Mouse (Mus musculus) G1E (cell line): Measurements from ENCODE around the gene Myo10. TPM values are rescaled to one million over a fixed set of nuclear protein-coding genes. Genes with fewer than 3 reads are reported as not detected.

Experiments
- ATAC-seq: 2 replicates; pipeline ENCODE4 v1.8.0; 2016; ENCODE audit warnings: mild to moderate bottlenecking; ENCODE audit not compliant: insufficient number of reproducible peaks, poor library complexity, low FRiP score, severe bottlenecking; ENCODE audit errors: extremely low read depth
- DNase-seq: peaks from one replicate; pipeline ENCODE4 v3.0.0; 2012; ENCODE audit warnings: low spot score
- H3K27me3 ChIP-seq: 2 replicates; pipeline ENCODE4 v1.6.1; 2012; ENCODE audit warnings: mild to moderate bottlenecking, low read length, inconsistent platforms; ENCODE audit not compliant: insufficient read depth
- H3K36me3 ChIP-seq: replicated peaks from 2 replicates; pipeline ENCODE3; 2012; ENCODE audit warnings: mild to moderate bottlenecking, inconsistent platforms
- H3K4me1 ChIP-seq: 2 replicates; pipeline ENCODE4 v1.6.1; 2012; ENCODE audit warnings: low read depth, low read length, inconsistent platforms, mixed read lengths; ENCODE audit not compliant: insufficient read depth
- H3K4me3 ChIP-seq: 2 replicates; pipeline ENCODE4 v1.5.1; 2012; ENCODE audit warnings: low read depth, mild to moderate bottlenecking, inconsistent platforms, low read length, moderate library complexity, mixed read lengths
- H3K9me3 ChIP-seq: replicated peaks from 2 replicates; pipeline ENCODE4 v1.6.1; 2012; ENCODE audit warnings: inconsistent platforms
- CTCF ChIP-seq: IDR thresholded peaks from 2 replicates; pipeline ENCODE4 v1.5.1; 2012; ENCODE audit warnings: low read depth, low read length, inconsistent platforms, mixed read lengths
- GATA1 ChIP-seq: IDR thresholded peaks from 2 replicates; pipeline ENCODE4 v1.6.1; 2012; ENCODE audit warnings: borderline replicate concordance, low read length, inconsistent platforms, mixed read lengths
- GATA2 ChIP-seq: IDR thresholded peaks from 2 replicates; pipeline ENCODE4 v1.6.1; 2012; ENCODE audit warnings: low read depth, low read length, inconsistent platforms, borderline replicate concordance
- POLR2AphosphoS5 ChIP-seq: IDR thresholded peaks from 2 replicates; pipeline ENCODE4 v1.6.1; 2012; ENCODE audit warnings: low read depth, low read length, inconsistent platforms; ENCODE audit not compliant: insufficient replicate concordance
- TAL1 ChIP-seq: conservative IDR thresholded peaks from 2 replicates; pipeline ENCODE4 v1.6.1; 2012; ENCODE audit warnings: low read depth, low read length, inconsistent platforms, mixed read lengths
- polyA plus RNA-seq: library from polyadenylated mRNA; stranded (reverse); fragments of >175 nt; gene quantifications from 2 replicates; pipeline ENCODE4 v1.2.3, GENCODE M21; 2012
- total RNA-seq, 2 experiments: library from RNA; stranded (forward) in 1 of 2; stranded (reverse) in 1 of 2; fragments of 200-1000 nt in 1 of 2; fragments of >200 nt in 1 of 2; fragmentation: Nextera tagmentation in 1 of 2; gene quantifications; 2 replicates each; pipeline ENCODE4 v1.2.3; 2014 to 2017

The Myo10 gene
- total and polyA plus RNA-seq, 3 experiments: 0.11 to 1.7 TPM; not detected in 1

GRCm38 (mm10) chr15:25720263-25720662, 97.9 kb downstream of the Myo10 start:
- ATAC-seq (no peak), DNase-seq (no peak)
- TF ChIP-seq GATA1 (no peak), CTCF (no peak), POLR2AphosphoS5 (no peak), GATA2 (no peak), TAL1 (no peak)
- Histone ChIP-seq H3K4me1 (no peaks in the 10 kb centered on the region), H3K27me3 (no peaks in the 10 kb centered on the region), H3K4me3 (no peak overlapping the region), H3K36me3 (no peaks in the 10 kb centered on the region), H3K9me3 (peaks cover 64% of the 10 kb centered on the region)

DNA sequence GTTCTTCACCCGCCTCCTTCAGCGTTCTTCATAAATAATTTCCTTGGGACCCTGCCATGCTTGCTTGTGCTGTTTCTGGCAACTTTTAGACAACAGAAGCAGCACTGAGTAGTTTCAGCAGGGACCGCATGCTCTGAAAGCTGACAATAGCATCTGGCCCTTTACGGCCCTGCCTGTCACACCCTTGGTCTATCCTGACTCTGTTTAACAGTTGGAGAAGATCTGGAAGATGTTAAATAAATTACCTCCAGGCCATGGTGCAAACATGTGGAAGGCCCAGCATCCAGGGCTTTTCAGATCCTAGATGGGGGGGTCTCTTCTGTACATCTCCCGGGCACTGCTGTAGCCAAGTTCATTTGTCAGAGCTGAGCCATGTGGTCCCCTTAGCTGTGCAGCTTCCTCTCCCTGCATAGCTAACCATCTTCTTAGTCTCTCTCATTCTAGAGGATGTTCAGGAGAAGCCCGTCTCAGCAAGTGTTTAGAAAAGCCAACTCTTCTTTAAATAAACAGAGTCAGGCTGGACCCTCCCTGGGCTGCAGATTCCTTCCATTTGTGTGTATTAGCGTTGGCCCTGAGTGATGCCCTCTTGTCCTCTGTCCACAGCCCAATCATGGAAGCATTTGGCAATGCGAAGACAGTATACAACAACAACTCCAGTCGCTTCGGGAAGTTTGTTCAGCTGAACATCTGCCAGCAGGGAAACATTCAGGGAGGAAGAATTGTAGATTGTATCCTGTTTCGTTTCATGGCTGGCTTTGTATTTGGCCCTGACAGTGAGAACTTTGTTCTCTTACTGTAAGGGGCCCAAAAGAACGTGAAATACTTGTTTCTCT, 101.2 kb downstream of the Myo10 start:
- DNase-seq: no peak
- Histone ChIP-seq H3K36me3 (no peaks in the 10 kb centered on the region), H3K9me3 (peaks cover 60% of the 10 kb centered on the region), H3K4me1 (no peaks in the 10 kb centered on the region), H3K27me3 (no peaks in the 10 kb centered on the region), H3K4me3 (no peak overlapping the region)
- TF ChIP-seq CTCF (no peak), POLR2AphosphoS5 (no peak), TAL1 (no peak), GATA1 (no peak), GATA2 (no peak)
- no peak for ATAC-seq

DNA sequence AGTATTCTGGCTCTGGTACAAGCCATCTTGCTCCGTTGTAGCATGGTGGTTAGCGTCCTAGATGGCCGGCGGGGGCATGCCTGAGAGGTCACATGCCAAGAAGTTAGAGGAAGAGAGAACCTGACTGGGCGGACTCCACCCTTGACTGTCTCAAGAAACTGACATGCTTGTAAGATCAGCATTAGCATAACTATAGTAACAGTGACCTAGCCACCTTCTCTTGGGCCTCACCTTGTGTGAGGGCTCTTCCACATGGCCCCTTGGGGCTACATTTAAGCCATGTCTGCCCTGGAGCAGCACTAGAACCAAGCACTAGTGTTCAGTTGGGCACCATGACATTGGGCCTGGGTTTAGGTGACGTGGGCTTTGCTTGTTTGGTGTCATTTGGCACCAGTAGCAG, 102.2 kb downstream of the Myo10 start:
- Histone ChIP-seq H3K4me1 (no peaks in the 10 kb centered on the region), H3K9me3 (peaks cover 56% of the 10 kb centered on the region), H3K27me3 (no peaks in the 10 kb centered on the region), H3K36me3 (no peaks in the 10 kb centered on the region), H3K4me3 (no peak overlapping the region)
- DNase-seq (no peak), ATAC-seq (no peak)
- no peak for TF ChIP-seq POLR2AphosphoS5
- no peak for TF ChIP-seq CTCF
- no peak for TF ChIP-seq GATA1
- TF ChIP-seq GATA2: no peak
- no peak for TF ChIP-seq TAL1

DNA sequence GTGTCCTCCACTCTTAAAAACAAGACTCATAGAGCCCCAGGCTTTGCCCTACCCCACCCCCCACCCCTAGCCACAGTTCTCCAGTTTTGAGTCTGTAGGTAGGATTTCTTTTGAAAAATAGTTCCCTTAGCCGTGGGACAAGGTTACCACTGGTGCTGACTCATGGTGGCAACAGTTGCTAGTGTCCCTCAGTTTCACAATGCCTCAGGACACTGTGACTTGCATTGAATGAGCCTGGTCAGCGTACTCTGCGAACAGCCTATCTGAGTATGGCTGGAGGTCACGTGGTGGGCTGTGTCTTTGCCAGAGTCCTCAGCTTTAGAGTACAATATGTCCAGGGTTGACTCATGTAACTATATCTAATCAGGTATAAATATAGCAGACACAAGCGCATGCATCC, 104.5 kb downstream of the Myo10 start:
- DNase-seq: no peak

DNA sequence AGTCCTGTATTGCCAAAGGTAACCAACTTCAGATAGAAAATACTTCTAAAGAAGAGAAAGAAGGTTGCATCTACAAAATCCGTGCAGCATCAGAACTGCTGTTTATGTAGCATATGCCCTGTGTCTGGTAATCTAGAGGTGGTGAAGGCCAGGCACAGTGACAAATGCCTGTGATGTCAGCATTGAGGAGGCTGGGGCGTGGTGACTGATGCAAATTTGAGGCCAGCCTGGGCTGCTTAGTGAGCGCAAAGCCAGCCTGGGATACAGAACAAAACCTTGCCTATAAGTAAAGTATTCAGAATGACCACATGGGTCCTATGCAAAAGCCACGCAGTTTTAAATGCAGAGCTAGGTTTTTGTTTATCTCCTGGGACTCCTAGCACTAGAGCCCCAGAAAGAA, 106.2 kb downstream of the Myo10 start:
- Histone ChIP-seq H3K9me3 (peaks cover 41% of the 10 kb centered on the region), H3K4me3 (no peak overlapping the region), H3K4me1 (no peaks in the 10 kb centered on the region), H3K27me3 (no peaks in the 10 kb centered on the region), H3K36me3 (no peaks in the 10 kb centered on the region)
- no peak for ATAC-seq
- DNase-seq: no peak
- TF ChIP-seq CTCF (no peak), GATA1 (no peak), POLR2AphosphoS5 (no peak), TAL1 (no peak), GATA2 (no peak)

More for the DNA sequence above, 104.5 kb downstream of the Myo10 start:
- Histone ChIP-seq H3K9me3 (peaks cover 47% of the 10 kb centered on the region), H3K4me3 (no peak overlapping the region), H3K27me3 (no peaks in the 10 kb centered on the region), H3K36me3 (no peaks in the 10 kb centered on the region), H3K4me1 (no peaks in the 10 kb centered on the region)
- ATAC-seq: no peak
- TF ChIP-seq TAL1 (no peak), POLR2AphosphoS5 (no peak), CTCF (no peak)

DNA sequence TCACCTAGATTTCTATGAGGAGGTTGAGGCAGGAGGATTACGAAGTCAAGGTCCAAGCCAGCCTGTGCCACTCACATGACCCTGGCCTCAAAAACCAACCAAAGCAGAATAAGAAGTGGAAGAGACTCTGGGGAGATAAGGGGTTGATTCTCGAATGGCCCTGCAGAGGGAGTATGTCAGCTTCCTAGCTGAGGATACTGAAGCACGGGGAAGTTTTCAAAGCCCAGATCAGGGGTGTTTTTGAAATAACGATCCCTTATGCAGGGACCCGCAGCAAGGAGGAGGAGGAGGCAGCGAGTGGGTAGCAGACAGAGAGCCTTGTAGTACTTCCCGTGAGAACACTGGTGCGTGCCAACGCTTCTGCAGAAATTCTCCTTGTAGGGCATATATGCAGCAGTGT, 108.7 kb downstream of the Myo10 start:
- Histone ChIP-seq H3K27me3 (no peaks in the 10 kb centered on the region), H3K9me3 (peaks cover 42% of the 10 kb centered on the region), H3K4me3 (no peak overlapping the region), H3K4me1 (no peaks in the 10 kb centered on the region), H3K36me3 (no peaks in the 10 kb centered on the region)
- TF ChIP-seq GATA1 (no peak), CTCF (no peak), POLR2AphosphoS5 (no peak), GATA2 (no peak), TAL1 (no peak)
- no peak for ATAC-seq
- no peak for DNase-seq
